Mouse (Mus musculus): ENCODE measurements around the gene Edem1. TPM values are rescaled to one million over a fixed set of nuclear protein-coding genes. Genes with fewer than 3 reads are reported as not detected.
"Not testable (repeated sequence)": the region's sequence is repeated elsewhere in the genome, so short reads cannot be mapped to it uniquely, and the experiment has no call there.

The Edem1 gene
- total RNA-seq, 2 experiments from 2014 or later = 40.0 to 48.9 TPM

GRCm38 (mm10) chr6:108829386-108830370, 1.2 kb downstream of the Edem1 start:
- no peak for DNase-seq
- intact Hi-C loops (cut with DNase I) = no loop called here

DNA sequence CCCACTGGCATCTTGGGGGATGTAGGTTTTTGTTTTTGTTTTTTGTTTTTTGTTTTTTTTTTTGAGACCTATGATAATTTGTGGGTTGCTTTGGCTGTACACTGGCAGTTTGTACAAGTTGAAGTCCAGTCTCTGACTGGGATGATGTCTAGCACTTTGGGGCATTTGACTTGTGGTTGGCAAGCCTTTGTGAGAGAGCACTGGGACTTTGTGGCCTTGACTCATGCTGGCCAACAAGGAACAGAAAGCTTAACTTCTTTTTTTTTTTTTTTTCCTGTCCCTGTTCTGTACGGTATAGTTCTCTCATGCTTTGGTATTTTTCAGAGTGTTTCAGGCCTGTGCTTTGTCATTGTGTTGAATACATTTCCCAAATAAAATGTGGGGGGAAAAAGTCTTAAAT, 3.7 kb downstream of the Edem1 start:
- intact Hi-C loops (cut with DNase I) = no loop called here
- DNase-seq = no peak

GRCm38 (mm10) chr6:108832989-108833388, 4.5 kb downstream of the Edem1 start:
- DNase-seq = no peak
- intact Hi-C loops (cut with DNase I) = no loop called here

DNA sequence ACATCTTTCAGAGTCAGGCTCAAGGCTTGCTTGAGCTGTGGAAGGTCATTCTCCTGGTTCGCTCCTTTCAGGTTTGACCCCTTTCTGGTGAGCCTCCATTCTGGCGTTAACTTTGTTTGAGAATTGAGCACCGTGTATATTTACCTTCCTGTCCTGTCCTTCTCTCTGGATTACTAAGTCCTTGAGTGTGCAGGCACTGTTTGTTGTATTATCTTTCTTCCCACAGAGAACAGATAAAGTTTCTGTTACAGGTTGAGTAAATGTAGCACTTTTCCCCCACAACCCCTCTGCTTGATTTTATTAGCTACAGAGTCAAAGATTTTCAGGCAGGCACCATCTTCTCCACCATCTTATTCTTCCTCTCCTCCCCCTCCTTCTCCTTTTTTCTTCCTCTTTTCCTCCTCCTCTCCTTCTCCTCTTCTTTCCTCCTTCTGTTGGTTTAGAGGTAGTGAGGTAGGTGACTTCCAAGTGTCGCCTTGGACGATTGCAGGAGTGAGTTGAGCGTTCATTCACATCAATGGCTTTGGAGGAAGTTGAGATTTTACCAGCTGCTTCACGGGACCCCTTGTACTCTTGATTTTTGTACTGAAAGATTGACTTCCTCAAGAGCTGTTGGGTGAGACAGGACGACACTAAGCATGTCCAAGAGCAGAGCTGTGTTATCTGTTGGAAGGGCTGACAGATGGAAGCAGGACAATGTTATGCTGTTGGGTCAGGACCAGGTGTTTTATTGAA, 5.7 kb downstream of the Edem1 start:
- intact Hi-C loops (cut with DNase I) = no loop called here

DNA sequence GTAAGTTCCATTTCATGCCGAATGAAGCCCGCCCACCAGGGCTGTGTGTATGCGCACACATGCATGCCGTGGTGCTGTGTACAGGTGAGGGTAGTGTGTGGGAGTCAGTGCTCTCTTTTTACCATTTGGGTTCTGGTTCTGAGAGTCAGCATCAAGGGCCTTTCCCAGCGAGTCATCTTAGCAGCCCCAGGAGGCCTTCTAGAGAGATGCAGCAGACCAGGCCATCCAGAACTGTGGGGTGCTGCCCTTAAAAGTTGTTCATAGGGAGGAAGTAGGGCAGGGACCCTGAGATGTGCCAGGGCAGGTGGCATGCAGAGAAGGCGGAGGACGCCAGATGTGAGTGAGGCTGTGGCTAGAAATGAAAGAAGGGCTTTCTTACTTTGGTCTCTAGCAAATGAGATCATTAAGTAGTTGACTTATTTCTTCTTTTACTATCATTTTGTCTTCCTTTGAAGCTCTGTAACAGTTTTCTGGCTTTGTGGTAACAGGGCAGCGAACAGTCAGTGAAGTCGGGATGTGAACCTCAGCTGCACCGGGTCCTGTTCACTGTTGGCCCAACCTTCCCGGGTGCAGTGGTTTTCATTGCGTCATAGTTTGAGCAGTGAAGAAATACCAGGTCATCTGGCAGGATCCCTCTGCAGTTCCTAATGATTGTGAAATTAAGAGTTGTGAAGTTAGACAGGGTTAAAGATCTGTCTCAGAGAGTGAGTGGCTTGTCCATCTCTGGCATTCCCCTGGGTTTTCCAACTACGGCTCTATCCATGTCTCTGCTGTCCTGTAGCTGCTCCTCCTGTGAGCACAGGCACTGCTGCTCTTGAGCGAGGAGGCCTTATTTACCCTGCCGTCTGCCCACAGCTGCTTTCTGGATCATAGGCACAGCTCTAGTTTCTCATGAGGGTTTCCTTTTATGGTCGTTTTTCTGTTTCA, 7.6 kb downstream of the Edem1 start:
- intact Hi-C loops (cut with DNase I) = no loop called here

More for the DNA sequence above, 5.7 kb downstream of the Edem1 start:
- DNase-seq = no peak

GRCm38 (mm10) chr6:108837081-108837480, 8.6 kb downstream of the Edem1 start:
- intact Hi-C loops (cut with DNase I) = no loop called here
- no peak for DNase-seq

More for the DNA sequence above, 7.6 kb downstream of the Edem1 start:
- no peak for DNase-seq

GRCm38 (mm10) chr6:108837958-108838357, 9.5 kb downstream of the Edem1 start:
- no peak for DNase-seq
- intact Hi-C loops (cut with DNase I) = no loop called here

DNA sequence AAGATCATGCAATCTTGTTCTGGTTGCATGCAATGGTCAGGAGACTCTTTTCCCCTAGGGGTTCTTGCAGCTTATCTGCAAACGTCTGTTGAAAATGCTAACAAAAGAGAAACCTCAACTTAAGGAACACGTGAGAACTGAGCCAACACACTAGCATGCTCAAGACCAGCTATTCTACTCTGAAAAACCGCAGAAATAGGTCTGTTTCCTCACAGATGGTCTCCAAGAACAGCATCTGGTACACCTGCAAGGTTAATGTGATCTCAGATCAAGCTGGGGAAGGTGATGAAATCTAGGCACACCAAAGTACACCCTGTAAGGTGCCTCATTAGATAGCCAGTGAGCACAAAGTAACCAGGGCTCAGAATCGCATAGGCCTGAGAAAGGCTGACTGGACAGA, 11.0 kb downstream of the Edem1 start:
- intact Hi-C loops (cut with DNase I) = no loop called here
- no peak for DNase-seq

GRCm38 (mm10) chr6:108840861-108841640, 12.6 kb downstream of the Edem1 start:
- intact Hi-C loops (cut with DNase I) = no loop called here

DNA sequence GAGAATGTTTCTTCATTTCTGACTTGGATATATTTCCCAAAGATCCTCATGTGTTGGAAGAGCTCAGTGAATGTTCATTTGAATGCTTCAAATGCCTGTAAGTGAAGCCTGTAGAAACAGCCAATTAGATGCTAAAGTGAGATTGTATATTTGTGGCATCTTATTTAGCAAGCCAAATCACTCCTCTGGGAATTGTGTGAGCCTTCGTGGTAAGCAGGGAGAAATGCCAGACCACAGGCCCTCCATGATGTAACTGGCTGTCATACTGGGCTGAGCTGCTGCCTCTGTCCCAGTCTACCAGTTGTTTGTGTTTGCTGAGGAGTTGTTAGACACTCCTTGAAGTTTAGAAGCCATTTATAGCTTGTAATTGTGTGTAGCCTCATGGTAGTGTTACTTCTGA, 15.2 kb downstream of the Edem1 start:
- intact Hi-C loops (cut with DNase I) = no loop called here
- DNase-seq = no peak

More at GRCm38 (mm10) chr6:108840861-108841640, 12.6 kb downstream of the Edem1 start:
- DNase-seq = no peak

- intact Hi-C loops (cut with DNase I) = no loop called here
- DNase-seq = no peak
Observed at GRCm38 (mm10) chr6:108844093-108844492, 15.7 kb downstream of the Edem1 start.

DNA sequence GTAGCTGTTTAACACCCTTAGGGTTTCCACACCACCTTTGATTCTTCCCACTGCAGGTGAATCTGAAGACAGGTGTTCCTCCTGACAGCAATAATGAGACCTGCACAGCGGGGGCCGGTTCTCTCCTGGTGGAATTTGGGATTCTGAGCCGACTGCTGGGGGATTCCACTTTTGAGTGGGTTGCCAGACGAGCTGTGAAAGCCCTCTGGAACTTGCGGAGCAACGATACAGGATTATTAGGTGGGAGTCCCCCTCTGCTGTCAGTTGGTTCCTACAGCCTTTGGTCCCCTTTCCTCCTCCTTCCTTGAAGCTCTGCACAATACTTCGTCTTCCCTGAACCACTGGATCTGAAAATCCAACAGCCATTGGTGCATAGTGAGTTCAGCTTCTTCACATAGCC, 16.3 kb downstream of the Edem1 start:
- intact Hi-C loops (cut with DNase I) = no loop called here
- no peak for DNase-seq

DNA sequence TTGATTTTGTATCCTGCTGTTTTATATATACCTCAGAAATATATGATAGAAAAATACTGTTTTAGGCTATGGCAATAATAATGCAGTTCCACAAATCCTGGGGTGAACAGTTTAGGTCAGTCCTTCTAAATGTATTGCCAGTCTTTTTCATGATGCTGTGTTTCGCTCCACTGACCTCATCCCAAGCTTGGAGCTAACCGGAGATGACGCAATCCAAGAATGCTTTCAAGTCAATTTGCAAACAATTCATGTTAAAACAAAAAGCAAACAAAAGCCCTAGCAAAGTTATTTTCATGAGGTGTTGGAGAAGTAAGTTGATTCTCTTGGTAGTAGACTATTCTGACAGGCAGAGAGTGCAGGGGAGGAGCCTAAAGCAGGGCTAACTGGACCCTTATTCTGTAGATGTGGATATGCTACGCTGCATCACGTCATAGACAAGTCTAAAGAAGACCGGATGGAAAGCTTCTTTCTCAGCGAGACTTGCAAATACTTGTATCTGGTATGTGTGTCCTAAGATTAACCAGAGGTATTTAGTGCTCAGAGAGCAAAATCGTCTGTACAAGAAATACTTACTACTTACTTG, 23.7 kb downstream of the Edem1 start:
- intact Hi-C loops (cut with DNase I) = no loop called here

GRCm38 (mm10) chr6:108852986-108853385, 24.5 kb downstream of the Edem1 start:
- no peak for DNase-seq
- intact Hi-C loops (cut with DNase I) = no loop called here

More for the DNA sequence above, 23.7 kb downstream of the Edem1 start:
- DNase-seq = no peak

DNA sequence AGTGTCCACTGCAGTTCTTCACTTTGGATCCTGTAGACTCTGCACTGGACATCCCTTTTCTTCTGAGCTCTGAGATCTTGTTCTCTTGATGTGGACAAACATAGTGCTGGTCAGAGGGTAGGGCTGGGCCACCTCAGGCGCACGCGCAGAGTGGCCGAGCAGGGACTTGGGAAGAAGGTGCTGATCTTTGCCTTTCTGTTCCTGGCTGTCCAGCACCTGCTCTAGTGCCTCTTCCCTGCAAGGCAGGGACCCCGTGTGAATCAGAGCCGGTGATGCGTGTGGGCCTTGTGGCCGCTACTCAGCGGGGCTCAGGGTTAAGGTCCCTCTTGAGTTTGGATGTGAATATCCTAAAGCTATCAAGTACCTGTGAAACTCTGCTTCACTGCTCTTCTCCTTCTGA, 30.1 kb downstream of the Edem1 start:
- DNase-seq = no peak
- intact Hi-C loops (cut with DNase I) = no loop called here

DNA sequence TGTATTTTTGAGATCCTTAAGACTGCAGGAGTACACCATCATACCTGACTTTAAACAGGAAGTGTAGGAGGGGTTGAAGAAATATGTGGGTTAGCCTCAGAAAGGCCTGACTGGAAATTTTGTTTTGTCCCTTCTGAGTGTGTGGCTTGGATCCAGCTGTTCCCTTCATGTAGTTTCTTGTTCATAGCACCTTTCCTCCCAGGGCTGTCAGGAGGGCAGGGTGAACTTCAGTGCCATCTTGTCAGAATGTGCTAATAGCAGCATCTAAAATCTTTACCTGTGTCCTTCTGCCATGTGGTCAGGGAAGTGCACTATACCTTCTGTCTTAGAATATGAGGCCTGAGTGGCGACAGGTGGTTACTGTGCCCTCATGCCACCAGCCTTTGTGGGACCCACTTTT, 32.8 kb downstream of the Edem1 start:
- no peak for DNase-seq
- intact Hi-C loops (cut with DNase I) = no loop called here

GRCm38 (mm10) chr6:108862548-108862947, 34.1 kb downstream of the Edem1 start:
- no peak for DNase-seq
- intact Hi-C loops (cut with DNase I) = no loop called here

DNA sequence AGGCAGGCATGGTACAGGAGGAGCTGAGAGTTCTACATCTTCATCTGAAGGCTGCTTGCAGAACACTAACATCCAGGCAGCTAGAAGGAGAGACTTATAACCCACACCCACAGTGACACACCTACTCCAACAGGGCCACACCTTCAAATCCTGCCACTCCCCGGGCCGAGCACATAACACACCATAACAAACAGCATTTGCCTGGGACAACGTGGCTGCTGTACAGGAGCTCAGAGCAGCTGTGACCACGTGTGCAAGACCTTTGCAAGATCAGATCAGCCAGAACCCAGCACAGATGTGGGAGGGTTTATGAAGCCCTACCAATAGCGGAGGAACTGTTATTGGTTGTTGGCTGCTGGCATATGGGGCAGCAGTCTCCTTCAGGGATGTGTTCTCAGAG, 37.9 kb downstream of the Edem1 start:
- intact Hi-C loops (cut with DNase I) = no loop called here

DNA sequence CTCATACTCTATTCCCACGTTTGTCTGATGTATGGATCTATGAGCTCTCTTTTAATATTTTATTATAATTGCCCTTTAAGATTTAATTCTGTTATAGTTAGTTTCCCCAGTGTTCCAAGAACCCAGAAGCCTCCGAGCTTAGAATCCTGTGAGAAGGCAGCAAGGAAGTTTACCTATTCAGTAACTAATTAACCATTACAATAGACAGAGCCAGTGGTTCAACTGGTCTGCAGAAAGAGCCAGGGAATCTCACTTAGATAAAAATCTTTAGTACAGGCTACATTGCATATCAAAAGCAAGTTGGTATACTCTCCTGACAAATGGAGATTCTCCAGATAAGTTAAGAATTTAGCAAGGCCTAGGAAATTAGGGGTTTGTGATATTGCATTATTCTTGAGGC, 40.6 kb downstream of the Edem1 start:
- intact Hi-C loops (cut with DNase I) = not testable (repeated sequence)

More for the DNA sequence above, 37.9 kb downstream of the Edem1 start:
- DNase-seq = no peak

More for the DNA sequence above, 40.6 kb downstream of the Edem1 start:
- DNase-seq = not testable (repeated sequence)
